Mouse (Mus musculus) ES-Bruce4 (cell line): ENCODE measurements around the gene Efcab11.

Experiments
- CTCF ChIP-seq: IDR thresholded peaks from one replicate; pipeline ENCODE4 v1.8.1; 2011; ENCODE audit warnings: low read depth, low read length
- EP300 ChIP-seq: IDR thresholded peaks from 2 replicates; pipeline ENCODE4 v1.6.1; 2011; ENCODE audit warnings: low read depth, low read length; ENCODE audit not compliant: insufficient read depth
- POLR2A ChIP-seq: IDR thresholded peaks from one replicate; pipeline ENCODE4 v1.8.1; 2011; ENCODE audit warnings: low read length; ENCODE audit not compliant: insufficient read depth

DNA sequence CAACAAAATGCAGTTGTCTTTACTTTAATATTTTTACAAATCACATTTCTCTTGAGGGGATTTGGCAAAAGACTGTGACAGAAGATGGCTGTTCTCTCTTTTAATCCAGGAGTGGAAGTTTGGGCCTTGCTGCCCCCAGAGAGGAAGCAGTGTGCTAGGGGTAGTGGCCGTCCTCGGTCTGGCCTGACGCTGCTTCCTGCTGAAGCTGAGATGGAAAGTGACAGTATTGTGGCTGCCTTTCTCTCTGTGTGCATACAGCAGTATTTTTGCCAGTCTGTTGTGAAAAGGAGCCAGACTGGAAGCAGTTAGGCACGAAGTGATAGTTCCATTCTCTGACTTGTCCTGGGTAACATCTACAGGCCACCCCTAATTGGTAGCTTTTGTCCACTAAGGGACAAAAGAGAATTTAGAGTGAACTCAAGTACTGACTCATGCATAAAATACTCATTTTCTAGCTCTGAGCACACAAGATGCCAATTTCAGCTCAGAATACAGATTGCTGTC, 18.7 kb upstream of the Efcab11 start:
- TF ChIP-seq CTCF (no peak), POLR2A (no peak), EP300 (no peak)
